Mouse (Mus musculus) lung, postnatal 14 days (tissue): ENCODE results near the gene Saysd1.
"Not testable (repeated sequence)": the region's sequence is repeated elsewhere in the genome, so short reads cannot be mapped to it uniquely, and the experiment has no call there.

Source experiments
- DNase-seq: peaks from one replicate; pipeline ENCODE4 v3.0.0; 2021

Gene Saysd1

GRCm38 (mm10) chr14:20032016-20032737 is 106.2 kb downstream of the Saysd1 start:
- no peak for DNase-seq

DNA sequence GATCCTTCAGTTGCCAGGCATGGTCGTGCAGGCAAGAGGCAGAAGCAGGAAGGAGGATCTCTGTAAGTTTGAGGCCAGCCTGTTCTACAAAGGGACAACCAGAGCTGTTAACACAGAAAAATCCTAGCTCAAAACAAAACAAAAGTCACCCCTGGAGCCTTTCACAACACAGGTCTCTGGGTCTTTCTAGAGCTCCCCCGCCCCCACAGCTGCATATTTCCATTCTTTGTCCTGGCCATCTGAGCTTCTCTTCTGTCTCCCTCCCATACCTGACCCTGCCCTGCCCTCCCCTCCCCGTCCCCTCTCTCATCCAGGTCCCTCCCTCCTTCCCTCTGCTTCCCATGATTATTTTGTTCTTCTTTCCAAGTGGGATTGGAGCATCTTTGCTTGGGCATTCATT is 108.7 kb downstream of the Saysd1 start:
- no peak for DNase-seq

DNA sequence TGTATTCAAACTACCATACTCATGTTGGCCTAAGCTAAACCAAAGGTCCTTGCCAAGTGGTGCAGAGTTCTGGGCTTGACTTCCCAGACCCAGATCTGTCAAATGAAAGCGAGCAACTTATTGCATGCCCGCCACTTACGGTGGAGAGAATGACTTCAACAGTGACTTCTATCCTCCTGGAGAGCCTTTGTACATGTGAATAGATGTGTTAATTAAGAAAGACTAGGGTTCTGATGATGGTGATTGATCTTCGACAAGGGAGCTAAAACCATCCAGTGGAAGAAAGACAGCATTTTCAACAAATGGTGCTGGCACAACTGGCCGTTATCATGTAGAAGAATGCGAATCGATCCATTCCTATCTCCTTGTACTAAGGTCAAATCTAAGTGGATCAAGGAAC is 110.9 kb downstream of the Saysd1 start:
- DNase-seq: not testable (repeated sequence)
